Mouse (Mus musculus): ENCODE results near the gene Slc29a4. TPM values are rescaled to one million over a fixed set of nuclear protein-coding genes. Genes with fewer than 3 reads are reported as not detected.

Slc29a4 gene
- total RNA-seq, 2 experiments from 2014 or later = 0.24 TPM; not detected in 1

DNA sequence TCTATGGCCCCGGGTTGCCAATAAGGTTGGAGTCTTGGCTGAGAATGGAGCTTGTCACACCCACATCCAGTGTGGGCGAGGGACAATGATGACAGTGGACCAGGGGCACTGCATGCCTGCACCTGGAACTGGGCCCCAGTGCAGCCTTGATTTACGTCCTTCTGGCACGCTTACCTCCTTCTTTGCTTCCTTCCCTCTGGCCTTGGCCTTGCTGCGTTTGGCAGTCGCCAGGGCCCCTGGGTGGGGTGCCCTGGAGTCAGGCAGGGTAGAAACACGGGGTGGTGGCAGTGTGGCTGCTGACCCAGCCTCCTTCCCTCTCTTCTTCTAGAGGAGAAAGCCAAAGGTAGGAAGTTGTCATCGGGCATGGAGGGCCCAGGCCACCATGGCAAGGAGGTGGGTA lies 47.6 kb downstream of the Slc29a4 start:
- DNase-seq (ENCODE audit: low spot score) = no peak

DNA sequence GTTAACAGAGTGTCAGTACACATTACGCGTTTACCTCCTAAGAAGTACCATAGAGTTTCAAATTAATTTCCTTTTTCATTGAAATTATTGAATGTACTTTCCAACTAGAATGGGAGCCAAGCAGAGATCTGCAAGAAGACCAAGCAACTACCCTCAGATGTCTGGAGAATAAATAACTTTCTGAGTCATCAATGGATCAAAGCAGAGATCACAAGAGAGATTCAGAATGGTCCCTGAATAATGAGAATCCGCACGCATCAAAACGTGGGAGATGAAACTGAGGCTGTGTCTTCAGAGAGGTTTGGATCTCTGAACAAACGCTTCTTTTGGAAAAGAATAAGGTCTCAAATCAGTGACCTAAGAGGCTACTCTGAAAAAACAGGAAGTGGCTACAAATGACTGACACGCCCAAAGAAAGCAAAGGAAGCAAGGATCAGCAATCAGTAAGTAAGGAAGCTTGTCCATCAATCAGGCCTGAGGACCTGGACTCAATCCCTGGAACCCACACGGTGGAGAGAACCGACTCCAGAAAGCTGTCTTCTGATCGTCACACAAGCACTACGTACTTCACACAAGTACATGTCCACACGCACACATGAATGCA lies 54.8 kb downstream of the Slc29a4 start:
- no peak for DNase-seq (ENCODE audit: low spot score)

DNA sequence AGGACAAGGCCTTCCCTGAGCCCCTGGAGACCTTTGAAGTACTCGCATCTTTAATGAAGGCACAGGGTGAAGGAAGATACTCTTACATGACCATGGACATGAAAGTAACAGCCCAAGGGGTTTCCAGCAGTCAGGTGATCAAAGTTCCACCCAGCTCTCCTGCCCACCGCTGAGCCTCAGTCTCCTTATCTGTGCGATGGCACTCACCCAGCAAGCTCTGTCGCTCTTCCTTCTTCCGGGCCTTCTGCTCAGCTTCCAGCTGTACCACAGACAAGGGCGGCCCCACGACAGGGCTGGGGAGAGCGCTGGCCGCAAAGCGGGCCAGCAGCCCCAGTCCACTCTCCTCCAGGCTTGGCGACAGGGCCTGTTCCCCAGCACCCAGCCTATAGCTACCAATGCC lies 57.9 kb downstream of the Slc29a4 start:
- DNase-seq (ENCODE audit: low spot score) = no peak

GRCm38 (mm10) chr5:142752241-142752640 lies 59.9 kb downstream of the Slc29a4 start:
- no peak for DNase-seq (ENCODE audit: low spot score)

DNA sequence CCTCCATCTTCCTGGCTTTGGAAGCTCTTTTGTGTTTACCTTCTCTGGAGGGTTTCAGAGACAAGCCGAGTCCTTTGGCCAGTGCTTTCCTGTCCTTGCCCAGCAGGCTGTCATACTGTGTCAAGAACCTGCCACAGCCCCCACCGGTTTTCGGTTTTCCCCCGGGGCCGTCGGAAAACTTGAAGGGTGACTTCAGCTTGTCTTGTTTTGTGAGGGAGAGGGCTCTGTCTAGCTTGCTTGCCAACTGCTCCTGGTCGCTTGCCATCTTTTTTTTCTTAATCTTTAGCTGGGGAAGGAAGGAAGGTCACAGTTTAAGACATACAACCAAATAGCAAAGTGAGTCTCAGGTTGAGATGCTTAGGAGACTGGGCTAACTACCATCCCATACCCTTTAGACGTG lies 67.5 kb downstream of the Slc29a4 start:
- DNase-seq (ENCODE audit: low spot score) = no peak

DNA sequence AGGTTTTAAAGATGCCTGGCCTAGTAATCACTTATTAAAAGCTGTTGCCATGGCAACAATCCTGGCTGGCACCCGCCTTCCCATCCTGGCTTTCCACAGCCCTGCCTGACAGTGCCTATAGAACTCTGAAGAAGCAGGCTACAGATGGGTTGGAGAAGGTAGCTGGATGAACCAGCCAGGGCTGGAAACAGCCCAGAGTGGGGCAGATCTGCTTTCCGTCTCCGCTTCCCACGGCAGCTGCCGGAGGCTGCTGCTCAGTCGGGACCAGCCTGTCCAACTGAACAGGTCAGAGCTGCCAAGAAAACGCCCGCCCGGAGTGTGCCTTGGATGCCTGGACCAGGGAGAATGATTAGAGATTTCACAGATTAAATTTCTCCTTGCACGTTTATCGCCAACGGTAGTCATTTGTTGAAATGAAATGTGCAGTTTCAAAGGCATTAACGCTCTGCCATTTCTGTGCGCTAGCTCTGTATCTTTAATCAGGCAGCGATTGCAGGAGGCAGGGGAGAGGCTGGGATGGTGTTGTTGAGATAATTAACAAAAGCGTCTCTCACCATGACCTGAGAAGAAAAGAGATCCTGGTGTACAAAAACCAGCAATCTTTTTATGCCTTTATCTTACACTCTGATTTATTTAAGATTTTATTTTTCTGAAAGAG lies 69.1 kb downstream of the Slc29a4 start:
- DNase-seq (ENCODE audit: low spot score) = peak; percentile 28

DNA sequence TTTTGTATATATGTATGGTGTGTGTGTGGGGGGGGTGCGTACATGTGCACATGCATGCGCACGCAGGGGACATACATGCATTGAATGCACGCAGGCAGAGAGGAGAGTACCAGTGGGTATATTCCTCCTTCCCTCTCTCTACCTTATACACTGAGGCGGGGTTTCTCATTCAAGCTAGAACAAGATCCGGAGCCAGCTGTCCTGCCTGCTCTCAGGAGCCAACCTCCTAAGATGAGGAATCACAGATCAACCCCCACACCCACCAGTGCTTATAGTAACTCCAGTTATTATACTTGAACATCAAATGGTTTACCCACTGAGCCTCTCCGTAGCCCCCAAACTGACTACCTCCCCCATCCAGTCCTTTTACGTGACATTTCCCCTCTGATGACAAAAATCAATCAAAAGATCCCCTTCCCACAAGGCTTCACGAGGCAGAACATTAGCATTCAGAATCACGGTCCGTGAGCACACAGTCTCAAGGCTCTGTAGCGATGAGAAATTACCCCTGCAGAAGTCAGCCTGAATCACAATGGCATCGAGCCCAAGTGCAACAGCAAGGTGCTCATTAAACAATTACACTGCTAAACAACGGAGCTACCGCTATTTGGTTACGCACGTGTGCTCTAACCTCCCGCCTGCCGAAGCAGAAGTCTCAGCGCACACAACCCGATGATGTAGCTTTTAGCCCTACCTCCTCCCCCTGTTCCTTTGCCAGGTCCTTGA lies 69.9 kb downstream of the Slc29a4 start:
- DNase-seq (ENCODE audit: low spot score) = no peak

DNA sequence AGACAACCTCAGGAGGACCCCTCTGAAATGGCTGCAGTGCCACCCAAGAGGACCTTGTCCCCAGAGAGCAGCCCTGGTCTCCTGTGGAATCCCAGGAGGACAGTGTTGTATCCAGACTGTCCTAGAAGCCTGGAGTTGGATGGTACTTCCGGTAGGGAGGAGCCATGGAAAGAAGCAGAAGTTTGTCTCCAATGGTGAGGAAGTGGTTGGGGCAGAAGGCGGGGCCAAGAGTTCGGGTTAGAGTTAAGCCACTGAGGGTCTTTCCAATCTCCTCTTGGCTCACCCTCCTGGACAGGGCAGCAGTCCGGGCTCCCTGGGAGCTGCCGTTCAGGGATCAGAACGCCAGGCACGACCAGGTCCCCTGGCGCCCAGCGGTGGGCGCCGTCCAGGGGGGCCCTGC lies 72.0 kb downstream of the Slc29a4 start:
- DNase-seq (ENCODE audit: low spot score) = no peak

GRCm38 (mm10) chr5:142764889-142765288 lies 72.6 kb downstream of the Slc29a4 start:
- DNase-seq (ENCODE audit: low spot score) = no peak

DNA sequence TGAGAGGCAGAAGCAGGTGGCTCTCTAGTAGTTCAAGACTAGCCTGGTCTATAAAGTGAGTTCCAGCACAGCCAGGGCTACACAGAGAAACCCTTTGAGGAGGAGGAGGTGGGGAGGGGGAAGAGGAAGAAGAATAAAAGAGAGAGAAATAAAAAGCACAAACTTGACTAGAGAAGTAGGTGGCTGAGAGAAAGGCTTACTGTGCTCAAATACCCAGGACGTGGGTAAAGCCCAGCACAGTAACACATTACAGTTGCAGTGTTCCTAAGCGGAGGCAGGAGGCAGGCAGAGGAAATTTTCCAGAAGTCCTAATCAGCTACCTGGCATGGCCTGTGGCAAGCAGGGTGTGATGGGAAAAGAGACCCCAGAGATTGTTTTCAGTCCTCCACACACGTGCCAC lies 74.4 kb downstream of the Slc29a4 start:
- DNase-seq (ENCODE audit: low spot score) = no peak

DNA sequence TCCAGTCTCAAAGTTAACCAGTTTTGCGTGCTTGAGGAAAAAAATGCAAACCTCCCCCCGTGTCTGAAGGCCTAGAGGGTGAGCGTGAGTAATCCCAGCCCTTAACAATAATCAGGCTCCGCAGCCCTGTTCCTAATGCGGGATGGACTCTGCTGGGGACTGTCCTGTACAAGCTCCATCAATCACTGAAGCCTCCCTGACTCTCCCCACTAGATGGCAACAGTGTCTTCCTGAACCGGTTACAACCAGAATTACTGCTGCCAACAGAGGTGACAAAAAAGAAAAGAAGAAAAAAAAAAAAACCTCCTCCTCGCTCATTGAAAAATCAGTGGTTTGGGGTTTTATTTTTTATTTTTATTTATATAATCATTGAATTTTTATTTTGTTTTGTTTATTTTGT lies 75.6 kb downstream of the Slc29a4 start:
- peak; percentile 83 for DNase-seq (ENCODE audit: low spot score)

DNA sequence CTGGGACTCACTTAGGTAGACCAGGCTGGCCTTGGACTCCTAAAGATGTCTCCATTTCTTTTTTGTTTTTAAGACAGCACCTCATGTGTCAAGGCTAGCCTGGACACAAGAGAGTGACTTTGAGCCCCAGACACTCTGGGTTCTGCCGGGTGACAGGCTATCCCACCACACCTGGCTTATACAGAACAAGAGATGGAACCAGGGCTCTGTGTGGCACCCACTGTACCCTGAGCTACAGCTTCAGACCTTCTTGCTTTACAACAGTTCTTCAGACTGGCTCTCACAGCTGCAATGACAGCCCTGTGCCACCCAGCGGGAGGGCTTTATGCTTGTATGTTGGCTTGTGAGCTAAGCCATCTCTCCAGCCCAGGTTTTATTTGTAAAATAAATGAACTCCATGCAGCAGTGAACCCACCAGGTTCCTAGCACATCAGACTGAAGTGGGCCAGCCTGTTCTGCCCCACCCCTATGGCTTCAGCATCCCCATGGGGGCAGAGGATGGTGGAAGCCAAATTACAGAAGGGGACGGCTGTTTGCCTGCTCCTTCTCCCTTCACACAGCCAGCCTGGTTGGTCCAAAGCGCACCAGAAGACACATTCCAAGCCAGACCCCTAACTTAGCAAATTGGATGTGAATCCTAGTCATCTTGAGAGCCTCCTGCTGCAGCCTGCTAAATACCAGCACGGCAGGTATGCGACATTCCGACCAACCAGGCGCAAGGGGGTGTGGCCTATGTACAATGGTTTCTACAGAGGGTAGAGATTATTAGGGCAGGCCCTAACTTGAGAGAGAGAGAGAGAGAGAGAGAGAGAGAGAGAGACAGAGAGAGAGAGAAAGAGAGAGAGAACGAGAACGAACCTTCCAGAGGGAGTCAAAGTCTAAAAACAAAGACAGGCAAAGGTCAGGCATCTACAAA lies 76.3 kb downstream of the Slc29a4 start:
- no peak for DNase-seq (ENCODE audit: low spot score)

DNA sequence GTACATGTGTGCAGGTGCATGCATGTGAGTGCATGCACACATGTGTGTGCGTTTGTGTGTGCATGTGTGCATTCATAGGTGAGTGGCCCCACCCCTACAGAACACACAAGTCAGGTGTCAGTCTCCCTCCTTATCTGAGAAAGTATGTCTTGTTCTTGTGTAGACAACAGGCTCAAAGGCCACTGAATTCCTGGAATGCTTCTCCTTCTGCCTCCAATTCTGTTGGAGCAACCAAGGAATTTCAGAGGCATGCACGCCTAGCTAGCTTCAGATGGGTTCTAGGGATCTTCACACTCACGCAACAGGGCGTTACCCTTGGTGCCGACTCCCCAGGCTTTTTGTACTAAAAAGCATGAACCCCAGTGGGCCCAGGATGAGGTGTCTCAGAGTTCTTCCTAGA lies 77.3 kb downstream of the Slc29a4 start:
- DNase-seq (ENCODE audit: low spot score) = no peak

DNA sequence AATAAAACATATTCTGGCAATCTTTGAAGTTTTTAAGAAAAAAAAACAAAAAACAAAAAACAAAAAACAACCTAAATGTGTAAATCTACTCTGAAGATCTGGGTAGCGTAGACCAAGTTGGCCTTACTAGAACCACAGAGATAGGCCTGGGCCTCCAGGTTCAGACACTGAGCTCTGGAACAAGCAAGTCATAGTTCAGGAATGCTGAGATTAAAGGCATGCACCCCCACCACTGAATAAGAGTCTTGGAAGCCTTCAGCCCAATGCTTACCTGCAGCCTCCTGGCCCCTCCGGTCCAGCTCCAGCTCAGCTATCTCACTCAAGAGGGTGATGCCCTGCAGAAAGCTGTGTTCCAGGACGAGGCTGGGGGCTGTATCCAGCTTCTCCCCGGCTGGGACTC lies 78.7 kb downstream of the Slc29a4 start:
- no peak for DNase-seq (ENCODE audit: low spot score)

GRCm38 (mm10) chr5:142771964-142772363 lies 79.7 kb downstream of the Slc29a4 start:
- DNase-seq (ENCODE audit: low spot score) = no peak

Other genes starting within 250 kb of the Slc29a4 start
- gene Ap5z1, start 228.6 kb upstream of the Slc29a4 start, total RNA-seq (2021) = 1 to 10 TPM; 3.0 to 3.8 TPM
- under 1 TPM in 1 of 2 experiments, not detected in 1; 0.19 TPM for gene Papolb, start 162.4 kb upstream of the Slc29a4 start, total RNA-seq (2021)
- 1 to 10 TPM; 1.5 TPM for gene Radil, start 141.4 kb upstream of the Slc29a4 start, total RNA-seq (2021)
- gene Mmd2, start 83.7 kb upstream of the Slc29a4 start, total RNA-seq (2021) = not detected
- gene Wipi2, start 64.8 kb upstream of the Slc29a4 start, total RNA-seq (2021) = 10 to 100 TPM; 30.3 to 32.8 TPM
- 10 to 100 TPM; 29.0 to 40.6 TPM for gene Tnrc18, start 125.2 kb downstream of the Slc29a4 start, total RNA-seq (2021)
- gene Fbxl18, start 202.9 kb downstream of the Slc29a4 start, total RNA-seq (2021) = 1 to 10 TPM; 4.9 to 5.9 TPM
- gene Actb, start 214.2 kb downstream of the Slc29a4 start, total RNA-seq (2021) = 100 to 1,000 TPM; 452 to 583 TPM